Mouse (Mus musculus): ENCODE data around the gene H2-M2. TPM values are rescaled to one million over a fixed set of nuclear protein-coding genes. Genes with fewer than 3 reads are reported as not detected.
"Not testable (repeated sequence)": the region's sequence is repeated elsewhere in the genome, so short reads cannot be mapped to it uniquely, and the experiment has no call there.

The H2-M2 gene
- not detected in 2 replicates for polyA plus RNA-seq (2015; fragmentation: Nextera tagmentation; extraction: Ambion mirVana)

DNA sequence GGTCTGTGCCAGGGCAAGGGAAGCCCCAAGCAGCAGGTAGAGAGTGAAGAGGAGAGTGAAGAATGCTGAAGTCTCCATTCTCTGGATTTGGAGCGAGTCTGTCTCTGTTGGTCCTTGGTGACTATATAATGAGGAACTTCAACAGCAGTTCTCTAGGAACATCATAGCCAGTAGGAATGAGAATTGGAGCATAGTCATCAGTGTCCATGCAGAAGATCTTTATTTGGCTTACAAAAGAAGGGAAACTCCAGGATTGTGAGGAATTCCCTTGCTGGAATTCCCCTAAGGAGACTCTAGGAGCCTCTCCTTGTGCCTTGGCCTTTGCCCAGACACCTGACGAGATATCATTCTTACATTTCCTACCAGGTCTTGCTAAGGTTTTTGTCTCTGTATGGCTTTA, at the start of gene H2-M2:
Gene H2-M2, minus strand, starts transcription at position 101 of the 400 bp plus-strand sequence.
- Histone ChIP-seq H3K9ac (no peak within 1 kb of the TSS), H3K27ac (no peak within 1 kb of the TSS), H3K9me3 (replicated peaks) (no peaks in the 10 kb centered on the region), H3K36me3 (no peaks in the 10 kb centered on the region), H3K4me1 (no peaks in the 10 kb centered on the region), H3K27me3 (no peaks in the 10 kb centered on the region), H3K4me2 (no peak within 1 kb of the TSS), H3K4me3 (replicated peaks) (no peak within 1 kb of the TSS)
- ATAC-seq (replicated peaks; ENCODE audit: low FRiP score): no peak
- WGBS: 75% methylated on average over 2 of the region's 2 CpGs

DNA sequence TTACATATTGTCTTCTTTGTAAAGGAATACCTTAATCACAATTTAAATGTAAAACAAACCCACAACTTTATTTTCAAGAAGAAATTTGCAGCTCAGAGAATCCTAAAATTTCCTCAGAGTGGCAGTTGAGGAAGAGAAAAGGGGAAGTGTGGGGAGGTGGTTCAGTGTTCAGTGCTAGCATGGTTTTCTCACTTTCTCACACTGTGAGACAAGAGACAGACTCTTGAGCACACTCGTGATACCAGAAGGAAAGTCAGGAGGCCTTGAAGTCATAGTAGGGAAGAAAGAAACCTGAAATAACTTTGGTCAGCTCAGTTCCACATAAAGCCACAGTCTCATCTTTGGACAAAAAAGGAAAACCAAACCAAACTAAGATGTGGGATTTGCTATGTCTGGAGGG, 42.1 kb upstream of the H2-M2 start:
- H3K4me2 ChIP-seq; H3K4me1 ChIP-seq; H3K9me3 ChIP-seq (replicated peaks); H3K4me3 ChIP-seq (replicated peaks); H3K36me3 ChIP-seq; H3K9ac ChIP-seq; ATAC-seq (replicated peaks; ENCODE audit: low FRiP score); H3K27me3 ChIP-seq; H3K27ac ChIP-seq: not testable (repeated sequence)
- 84% methylated on average over 1 of the region's 1 CpGs for WGBS

DNA sequence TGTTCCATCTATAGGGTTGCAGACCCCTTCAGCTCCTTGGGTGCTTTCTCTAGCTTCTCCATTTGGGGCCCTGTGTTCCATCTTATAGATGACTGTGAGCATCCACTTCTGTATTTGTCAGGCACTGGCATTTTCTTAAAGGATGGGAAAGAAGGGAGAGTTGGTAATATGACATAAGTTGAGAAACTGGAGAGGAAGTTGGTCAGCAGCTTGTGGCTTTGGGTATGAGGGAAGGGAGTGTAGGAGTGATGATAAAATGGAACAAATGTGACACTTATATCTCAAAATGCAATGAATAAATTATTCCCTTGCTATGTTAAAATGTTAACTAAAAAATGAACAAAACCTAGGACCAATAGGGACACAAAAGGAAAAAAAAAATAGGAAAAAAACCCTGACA, 41.3 kb upstream of the H2-M2 start:
- H3K4me3 ChIP-seq (replicated peaks); H3K27me3 ChIP-seq; H3K4me1 ChIP-seq; H3K4me2 ChIP-seq; H3K36me3 ChIP-seq; ATAC-seq (replicated peaks; ENCODE audit: low FRiP score); H3K27ac ChIP-seq; H3K9me3 ChIP-seq (replicated peaks); H3K9ac ChIP-seq: not testable (repeated sequence)

DNA sequence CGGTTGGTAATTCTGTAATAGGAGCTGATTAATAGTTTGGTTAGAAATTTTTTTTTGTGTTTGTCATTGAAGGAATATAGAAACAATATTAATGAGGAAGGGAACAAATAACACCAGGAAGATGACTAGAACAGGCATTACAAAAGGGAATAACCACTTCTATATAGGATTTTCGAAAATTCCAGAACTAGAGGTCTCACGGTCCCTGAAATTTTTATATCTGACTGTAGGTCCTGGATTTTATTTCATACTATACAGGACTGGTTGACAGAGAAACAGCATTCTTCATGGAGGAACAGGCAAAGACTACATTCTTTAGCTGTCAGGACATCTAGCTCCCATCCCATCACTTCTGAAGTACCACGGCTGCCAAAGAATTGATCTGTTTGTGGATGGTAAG, 24.4 kb upstream of the H2-M2 start, which contains the start of gene Olfr111:
Gene Olfr111, plus strand, starts transcription at position 301 of the 400 bp plus-strand sequence.
- Histone ChIP-seq H3K36me3 (no peaks in the 10 kb centered on the region), H3K4me1 (no peaks in the 10 kb centered on the region), H3K27me3 (no peaks in the 10 kb centered on the region), H3K9me3 (replicated peaks) (no peaks in the 10 kb centered on the region), H3K9ac (no peak within 1 kb of the TSS), H3K27ac (no peak within 1 kb of the TSS), H3K4me2 (no peak within 1 kb of the TSS), H3K4me3 (replicated peaks) (no peak within 1 kb of the TSS)
- 83% methylated on average over 4 of the region's 4 CpGs for WGBS
- ATAC-seq (replicated peaks; ENCODE audit: low FRiP score): no peak

DNA sequence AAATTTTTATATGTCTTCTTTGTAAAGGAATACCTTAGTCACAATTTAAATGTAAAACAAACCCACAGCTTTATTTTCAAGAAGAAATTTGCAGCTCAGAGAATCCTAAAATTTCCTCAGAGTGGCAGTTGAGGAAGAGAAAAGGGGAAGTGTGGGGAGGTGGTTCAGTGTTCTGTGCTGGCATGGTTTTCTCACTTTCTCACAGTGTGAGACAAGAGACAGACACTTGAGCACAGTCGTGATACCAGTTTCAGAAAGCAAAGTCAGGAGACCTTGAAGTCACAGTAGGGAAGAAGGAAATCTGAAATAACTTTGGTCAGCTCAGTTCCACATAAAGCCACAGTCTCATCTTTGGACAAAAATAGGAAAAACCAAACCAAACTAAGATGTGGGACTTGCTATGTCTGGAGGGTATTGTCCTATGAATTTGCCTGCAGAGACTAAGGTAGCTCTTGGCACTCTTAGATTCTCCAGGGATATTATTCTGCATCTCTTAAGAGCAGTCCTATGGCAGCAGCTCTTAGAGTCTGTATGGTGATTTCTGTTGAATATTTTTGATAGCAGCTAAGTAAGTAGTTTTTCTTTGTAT, 8.7 kb upstream of the H2-M2 start, which contains the start of gene Olfr110:
Gene Olfr110, plus strand, starts transcription at position 539 of the 589 bp plus-strand sequence.
- no peaks in the 10 kb centered on the region for H3K27me3 ChIP-seq
- no peaks in the 10 kb centered on the region for H3K9me3 ChIP-seq (replicated peaks)
- no peaks in the 10 kb centered on the region for H3K4me1 ChIP-seq
- WGBS: 47% methylated on average over 1 of the region's 1 CpGs
- no peak within 1 kb of the TSS for H3K4me3 ChIP-seq (replicated peaks)
- ATAC-seq (replicated peaks; ENCODE audit: low FRiP score): no peak
- H3K27ac ChIP-seq: no peak within 1 kb of the TSS
- no peak within 1 kb of the TSS for H3K9ac ChIP-seq
- no peaks in the 10 kb centered on the region for H3K36me3 ChIP-seq
- H3K4me2 ChIP-seq: no peak within 1 kb of the TSS

DNA sequence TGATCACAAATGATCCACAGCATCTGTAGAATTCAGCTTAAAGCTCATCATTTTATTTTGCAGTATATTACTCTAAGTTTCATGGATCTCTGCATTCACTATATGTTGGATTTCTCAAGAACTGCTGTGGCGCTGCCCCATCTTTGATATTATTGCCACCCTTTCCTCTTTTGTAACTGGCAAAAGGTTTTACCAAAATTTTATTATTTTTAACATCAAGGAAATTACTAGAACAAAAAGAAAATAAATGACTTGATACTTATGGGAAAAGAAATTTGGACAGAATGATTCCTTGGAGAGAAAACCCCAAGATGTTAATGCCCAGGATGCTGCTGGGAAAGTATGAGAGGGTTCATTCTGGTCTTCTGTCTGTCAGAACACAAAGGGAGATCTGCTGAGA, 24.7 kb downstream of the H2-M2 start, which contains the start of gene Olfr109:
Gene Olfr109, plus strand, starts transcription at position 301 of the 400 bp plus-strand sequence.
- no peaks in the 10 kb centered on the region for H3K36me3 ChIP-seq
- no peaks in the 10 kb centered on the region for H3K9me3 ChIP-seq (replicated peaks)
- H3K27ac ChIP-seq: no peak within 1 kb of the TSS
- no peak within 1 kb of the TSS for H3K9ac ChIP-seq
- no peak within 1 kb of the TSS for H3K4me2 ChIP-seq
- no peak for ATAC-seq (replicated peaks; ENCODE audit: low FRiP score)
- H3K27me3 ChIP-seq: no peaks in the 10 kb centered on the region
- H3K4me3 ChIP-seq (replicated peaks): no peak within 1 kb of the TSS
- 90% methylated on average over 1 of the region's 1 CpGs for WGBS
- no peaks in the 10 kb centered on the region for H3K4me1 ChIP-seq

DNA sequence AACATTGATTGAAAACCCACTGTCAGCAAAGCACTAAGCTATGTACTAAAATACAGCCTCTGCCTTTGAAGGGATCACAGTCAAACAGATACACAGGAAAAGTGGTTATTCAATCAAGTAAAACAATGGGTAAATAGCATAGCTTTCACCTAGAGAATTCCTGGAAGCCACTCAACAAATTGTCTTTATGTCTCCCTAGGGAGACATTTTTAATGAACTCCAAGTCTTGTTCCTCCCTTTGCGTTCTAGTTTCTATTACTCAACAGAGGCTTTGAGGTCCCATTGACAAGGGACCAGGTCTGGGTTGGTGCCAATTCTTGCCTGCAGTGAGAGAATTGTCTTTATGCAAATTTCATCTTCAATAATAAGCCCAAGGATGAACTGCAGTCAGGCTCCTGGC, 38.2 kb downstream of the H2-M2 start, which contains the start of gene Olfr108:
Gene Olfr108, plus strand, starts transcription at position 301 of the 400 bp plus-strand sequence.
- no peaks in the 10 kb centered on the region for H3K4me1 ChIP-seq
- 81% methylated on average over 1 of the region's 1 CpGs for WGBS
- H3K9me3 ChIP-seq (replicated peaks): no peaks in the 10 kb centered on the region
- no peak within 1 kb of the TSS for H3K27ac ChIP-seq
- ATAC-seq (replicated peaks; ENCODE audit: low FRiP score): no peak
- H3K4me2 ChIP-seq: no peak within 1 kb of the TSS
- H3K4me3 ChIP-seq (replicated peaks): no peak within 1 kb of the TSS
- no peaks in the 10 kb centered on the region for H3K27me3 ChIP-seq
- no peaks in the 10 kb centered on the region for H3K36me3 ChIP-seq
- no peak within 1 kb of the TSS for H3K9ac ChIP-seq

Other genes starting within 250 kb of the H2-M2 start
- not detected in 2 replicates for gene Olfr97, start 246.2 kb downstream of the H2-M2 start, polyA plus RNA-seq (2015; fragmentation: Nextera tagmentation; extraction: Ambion mirVana)
- not detected in 2 replicates for gene Olfr98, start 219.8 kb downstream of the H2-M2 start, polyA plus RNA-seq (2015; fragmentation: Nextera tagmentation; extraction: Ambion mirVana)
- 1.5 and 1.8 TPM in 2 replicates for gene H2-M3, start 213.3 kb downstream of the H2-M2 start, polyA plus RNA-seq (2015; fragmentation: Nextera tagmentation; extraction: Ambion mirVana)
- not detected in 2 replicates for gene Olfr99, start 200.1 kb downstream of the H2-M2 start, polyA plus RNA-seq (2015; fragmentation: Nextera tagmentation; extraction: Ambion mirVana)
- not detected in 2 replicates for gene Olfr101, start 179.2 kb downstream of the H2-M2 start, polyA plus RNA-seq (2015; fragmentation: Nextera tagmentation; extraction: Ambion mirVana)
- gene Olfr102, start 166.5 kb downstream of the H2-M2 start, polyA plus RNA-seq (2015; fragmentation: Nextera tagmentation; extraction: Ambion mirVana): not detected in 2 replicates
- gene Olfr103, start 143.9 kb downstream of the H2-M2 start, polyA plus RNA-seq (2015; fragmentation: Nextera tagmentation; extraction: Ambion mirVana): not detected in 2 replicates
- gene Olfr104-ps, start 124.0 kb downstream of the H2-M2 start, polyA plus RNA-seq (2015; fragmentation: Nextera tagmentation; extraction: Ambion mirVana): not detected in 2 replicates
- not detected in 2 replicates for gene Olfr105-ps, start 104.5 kb downstream of the H2-M2 start, polyA plus RNA-seq (2015; fragmentation: Nextera tagmentation; extraction: Ambion mirVana)
- gene Olfr106-ps, start 93.2 kb downstream of the H2-M2 start, polyA plus RNA-seq (2015; fragmentation: Nextera tagmentation; extraction: Ambion mirVana): not detected in 2 replicates
- not detected in 2 replicates for gene Olfr107, start 84.3 kb downstream of the H2-M2 start, polyA plus RNA-seq (2015; fragmentation: Nextera tagmentation; extraction: Ambion mirVana)
- gene Olfr108, start 38.1 kb downstream of the H2-M2 start, polyA plus RNA-seq (2015; fragmentation: Nextera tagmentation; extraction: Ambion mirVana): not detected in 2 replicates
- not detected in 2 replicates for gene Olfr109, start 24.6 kb downstream of the H2-M2 start, polyA plus RNA-seq (2015; fragmentation: Nextera tagmentation; extraction: Ambion mirVana)
- gene Olfr110, start 8.9 kb upstream of the H2-M2 start, polyA plus RNA-seq (2015; fragmentation: Nextera tagmentation; extraction: Ambion mirVana): not detected in 2 replicates
- not detected in 2 replicates for gene Olfr111, start 24.5 kb upstream of the H2-M2 start, polyA plus RNA-seq (2015; fragmentation: Nextera tagmentation; extraction: Ambion mirVana)
- not detected in 2 replicates for gene Olfr112, start 85.9 kb upstream of the H2-M2 start, polyA plus RNA-seq (2015; fragmentation: Nextera tagmentation; extraction: Ambion mirVana)
- not detected in 2 replicates for gene Olfr113, start 94.1 kb upstream of the H2-M2 start, polyA plus RNA-seq (2015; fragmentation: Nextera tagmentation; extraction: Ambion mirVana)
- not detected in 2 replicates for gene Olfr114, start 109.2 kb upstream of the H2-M2 start, polyA plus RNA-seq (2015; fragmentation: Nextera tagmentation; extraction: Ambion mirVana)
- gene Olfr115, start 143.6 kb upstream of the H2-M2 start, polyA plus RNA-seq (2015; fragmentation: Nextera tagmentation; extraction: Ambion mirVana): not detected in 2 replicates
- gene Olfr116, start 143.6 kb upstream of the H2-M2 start, polyA plus RNA-seq (2015; fragmentation: Nextera tagmentation; extraction: Ambion mirVana): not detected in 2 replicates
- not detected in 2 replicates for gene Olfr117, start 180.2 kb upstream of the H2-M2 start, polyA plus RNA-seq (2015; fragmentation: Nextera tagmentation; extraction: Ambion mirVana)
- gene Olfr118, start 183.4 kb upstream of the H2-M2 start, polyA plus RNA-seq (2015; fragmentation: Nextera tagmentation; extraction: Ambion mirVana): not detected in 2 replicates
- not detected in 2 replicates for gene Olfr119, start 213.0 kb upstream of the H2-M2 start, polyA plus RNA-seq (2015; fragmentation: Nextera tagmentation; extraction: Ambion mirVana)
- gene Olfr120, start 238.3 kb upstream of the H2-M2 start, polyA plus RNA-seq (2015; fragmentation: Nextera tagmentation; extraction: Ambion mirVana): not detected in 2 replicates